Mouse (Mus musculus) liver, postnatal 0 days (tissue): Measurements from ENCODE around the gene Trmt1. TPM values are rescaled to one million over a fixed set of nuclear protein-coding genes. Genes with fewer than 3 reads are reported as not detected.

Experiments
- ATAC-seq: fragments of 200-750 bp; cut with Nextera tagmentation; 2 replicates; pipeline ENCODE4 v1.8.0; 2017; ENCODE audit warnings: mild to moderate bottlenecking, moderate library complexity
- DNase-seq: peaks from one replicate; pipeline ENCODE4 v3.0.0-alpha.2; 2016
- H3K27ac ChIP-seq: fragments of 300-500 bp; sonication (generic); 2 replicates; pipeline ENCODE4 v1.5.1; 2014; ENCODE audit warnings: antibody characterized with exemption, moderate library complexity, mild to moderate bottlenecking, low read depth
- H3K27me3 ChIP-seq: fragments of 300-500 bp; sonication (generic); 2 replicates; pipeline ENCODE4 v1.6.1; 2014; ENCODE audit warnings: low read length, control low read depth, mixed read lengths; ENCODE audit not compliant: insufficient read depth
- H3K36me3 ChIP-seq: fragments of 300-500 bp; sonication (generic); replicated peaks from 2 replicates; pipeline ENCODE4 v1.6.1; 2014; ENCODE audit warnings: mild to moderate bottlenecking, control low read depth, low read length, moderate library complexity, mixed read lengths; ENCODE audit not compliant: insufficient read depth
- H3K4me1 ChIP-seq: fragments of 300-500 bp; sonication (generic); 2 replicates; pipeline ENCODE4 v1.6.1; 2014; ENCODE audit warnings: antibody characterized with exemption, mild to moderate bottlenecking, control low read depth; ENCODE audit not compliant: insufficient read depth
- H3K4me2 ChIP-seq: fragments of 300-500 bp; sonication (generic); 2 replicates; pipeline ENCODE4 v1.6.1; 2014; ENCODE audit warnings: low read depth, mild to moderate bottlenecking, low read length, moderate library complexity, mixed read lengths
- H3K4me3 ChIP-seq: fragments of 300-500 bp; sonication (generic); 2 replicates; pipeline ENCODE4 v1.5.1; 2014; ENCODE audit warnings: low read depth, low read length
- H3K9ac ChIP-seq: fragments of 300-500 bp; sonication (generic); replicated peaks from 2 replicates; pipeline ENCODE4 v1.6.1; 2014; ENCODE audit warnings: mild to moderate bottlenecking, moderate library complexity
- H3K9me3 ChIP-seq: fragments of 300-500 bp; sonication (generic); 2 replicates; pipeline ENCODE4 v1.6.1; 2016; ENCODE audit warnings: mild to moderate bottlenecking, control low read depth, low read length, mixed read lengths
- CTCF ChIP-seq: sonication (generic); IDR thresholded peaks from 2 replicates; pipeline ENCODE4 v1.5.1; 2016; ENCODE audit warnings: antibody characterized with exemption, low read depth
- EP300 ChIP-seq: IDR thresholded peaks from 2 replicates; pipeline ENCODE4 v1.6.1; 2016; ENCODE audit warnings: antibody characterized with exemption, low read depth, mild to moderate bottlenecking
- WGBS: fragments of 180-500 bp; shearing (Covaris S2); extraction: QIAGEN DNeasy Blood & Tissue Kit; methylation state at CpG from one replicate; pipeline ENCODE4 v1.1.7; 2014; ENCODE audit not compliant: insufficient replicate concordance; 5-methylcytosine and 5-hydroxymethylcytosine counted together
- polyA plus RNA-seq: library from polyadenylated mRNA; unstranded; fragments of >200 nt; fragmentation: Nextera tagmentation; extraction: Ambion mirVana; gene quantifications from 2 replicates; pipeline ENCODE4 v1.2.1, GENCODE M21; 2015

Gene Trmt1
- polyA plus RNA-seq, 1 experiment from 2014 or later: 21.3 TPM

DNA sequence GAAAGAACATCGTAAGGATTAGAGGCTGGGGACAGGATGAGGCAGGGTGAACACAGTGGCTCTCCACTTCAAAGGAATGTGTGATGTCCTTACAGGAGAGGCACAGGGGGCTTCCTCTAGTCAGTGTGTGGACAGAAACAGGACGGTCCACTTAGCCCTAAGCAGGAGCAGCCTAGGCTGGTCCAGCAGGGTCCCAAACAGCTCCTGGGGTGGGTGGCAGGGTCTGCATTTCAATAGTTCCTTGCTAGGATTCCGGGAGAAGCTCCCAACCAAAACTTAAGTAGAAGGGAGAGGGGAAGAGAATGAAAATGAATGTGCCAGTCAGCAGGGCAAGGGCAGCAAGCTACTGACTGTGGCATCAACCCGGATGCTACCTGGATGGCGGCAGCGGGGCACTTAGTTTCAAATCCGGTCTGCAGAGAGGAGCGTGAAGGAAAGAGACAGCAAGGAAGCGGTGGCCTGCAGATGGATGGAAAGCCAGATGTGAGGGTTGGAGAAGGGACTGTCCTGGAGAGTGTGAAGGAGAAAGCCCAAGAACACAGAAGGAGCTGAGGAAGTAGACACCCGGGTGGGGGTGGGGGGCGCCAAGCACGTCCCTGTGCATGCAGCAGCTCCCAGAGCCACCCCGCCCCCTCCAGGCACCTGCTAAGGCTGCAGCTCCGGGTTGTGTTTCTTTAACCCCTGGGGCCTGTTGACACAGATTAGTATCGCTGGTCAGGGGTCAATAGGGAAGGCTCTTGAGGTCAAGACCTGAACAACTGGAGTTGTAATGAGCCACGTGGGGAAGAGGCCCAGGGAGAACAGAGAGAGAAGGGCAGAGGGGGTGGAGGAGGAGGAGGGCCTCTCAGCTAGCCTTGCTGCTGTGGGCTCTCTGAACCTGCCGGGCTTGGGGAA lies 59.2 kb downstream of the Trmt1 start:
- Histone ChIP-seq H3K4me1 (peaks cover 34% of the 10 kb centered on the region), H3K27me3 (no peaks in the 10 kb centered on the region)
- peak; percentile 61 for DNase-seq

More for the DNA sequence above, 59.2 kb downstream of the Trmt1 start:
- Histone ChIP-seq H3K4me2 (peak overlapping the region; percentile 30), H3K36me3 (no peaks in the 10 kb centered on the region), H3K4me3 (no peak overlapping the region), H3K9ac (no peak overlapping the region), H3K27ac (no peak overlapping the region), H3K9me3 (no peaks in the 10 kb centered on the region)
- peak; percentile 18; the same call in 1 of the 2 replicates for TF ChIP-seq CTCF
- no peak for TF ChIP-seq EP300
- WGBS: 23% methylated on average over 16 of the region's 17 CpGs
- ATAC-seq: peak; percentile 65

Other genes starting within 250 kb of the Trmt1 start
- 32.3 and 32.9 TPM in 2 replicates for gene Ier2, start 23.5 kb upstream of the Trmt1 start, polyA plus RNA-seq
- 3.3 and 3.6 TPM in 2 replicates for gene Nacc1, start 1.6 kb downstream of the Trmt1 start, polyA plus RNA-seq
- 24.6 and 25.7 TPM in 2 replicates for gene Lyl1, start 15.2 kb downstream of the Trmt1 start, polyA plus RNA-seq
- gene G430095P16Rik, start 36.7 kb downstream of the Trmt1 start, polyA plus RNA-seq: 4.8 and 6.3 TPM in 2 replicates
- 4.7 and 5.4 TPM in 2 replicates for gene Nfix, start 114.0 kb downstream of the Trmt1 start, polyA plus RNA-seq
- gene Dand5, start 136.5 kb downstream of the Trmt1 start, polyA plus RNA-seq: 2.4 and 2.5 TPM in 2 replicates
- 31.9 and 34.9 TPM in 2 replicates for gene Gadd45gip1, start 145.2 kb downstream of the Trmt1 start, polyA plus RNA-seq
- gene Rad23a, start 154.4 kb downstream of the Trmt1 start, polyA plus RNA-seq: 154 and 164 TPM in 2 replicates
- 331 and 375 TPM in 2 replicates for gene Calr, start 160.6 kb downstream of the Trmt1 start, polyA plus RNA-seq
- gene Farsa, start 170.7 kb downstream of the Trmt1 start, polyA plus RNA-seq: 30.3 and 33.6 TPM in 2 replicates
- 30.6 and 31.2 TPM in 2 replicates for gene Syce2, start 185.8 kb downstream of the Trmt1 start, polyA plus RNA-seq
- gene Gcdh, start 207.6 kb downstream of the Trmt1 start, polyA plus RNA-seq: 139 and 141 TPM in 2 replicates
- gene Klf1, start 215.6 kb downstream of the Trmt1 start, polyA plus RNA-seq: 133 and 149 TPM in 2 replicates
- gene Dnase2a, start 222.3 kb downstream of the Trmt1 start, polyA plus RNA-seq: 15.4 and 16.0 TPM in 2 replicates